Mouse (Mus musculus): ENCODE data around the gene Scgb1b10.
"Not testable (repeated sequence)": the region's sequence is repeated elsewhere in the genome, so short reads cannot be mapped to it uniquely, and the experiment has no call there.

The Scgb1b10 gene

DNA sequence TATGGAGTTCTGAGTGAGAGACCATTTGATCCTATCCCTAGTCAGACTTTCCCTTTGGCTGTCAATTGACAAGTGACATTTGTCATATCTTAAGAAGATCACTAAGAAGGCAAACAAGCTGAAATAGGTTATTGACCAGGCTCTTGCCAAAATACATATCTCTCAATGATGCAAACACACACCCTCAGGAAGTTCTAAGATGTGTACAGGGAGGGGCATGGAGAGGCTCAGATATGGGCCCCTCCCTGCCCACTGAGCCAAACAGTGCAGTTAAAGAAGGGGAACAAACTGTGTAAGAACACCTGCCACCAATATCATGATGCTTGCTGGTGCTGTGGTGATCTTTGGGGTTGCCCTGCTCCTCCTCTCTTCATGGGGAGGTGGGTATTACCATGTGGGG, at the start of gene Scgb1b10:
Gene Scgb1b10 (plus strand): TSS at position 301 of the 400 bp plus-strand sequence.
- DNase-seq (ENCODE audit: low spot score in 2 of 2), result not testable (repeated sequence)

All from frontal cortex, postnatal 36 days (tissue).